Mouse (Mus musculus): ENCODE data around the gene Tspan32.

The Tspan32 gene

GRCm38 (mm10) chr7:143068316-143068881 is 63.6 kb downstream of the Tspan32 start:
- no peaks in the 10 kb centered on the region for H3K9me3 ChIP-seq (ENCODE audit: low read length)
- H3K4me3 ChIP-seq (replicated peaks; ENCODE audit: low read length), result peak overlapping the region; percentile 96
- peaks cover 73% of the 10 kb centered on the region for H3K4me1 ChIP-seq (replicated peaks; ENCODE audit: low read depth, low read length)
- no peaks in the 10 kb centered on the region for H3K27me3 ChIP-seq (ENCODE audit: insufficient read depth, low read length)
- H3K36me3 ChIP-seq (ENCODE audit: insufficient read depth, low read length), result peaks cover 73% of the 10 kb centered on the region
- TF ChIP-seq CTCF (conservative IDR thresholded peaks at IDR 0.05; ENCODE audit: low read length) (no peak), POU5F1 (IDR thresholded peaks at IDR 0.05; ENCODE audit: borderline replicate concordance, low read length) (no peak), NANOG (IDR thresholded peaks at IDR 0.05; ENCODE audit: borderline replicate concordance, low read length) (no peak)

GRCm38 (mm10) chr7:143068882-143069591 is 64.2 kb downstream of the Tspan32 start, which contains the start of gene Tssc4:
Gene Tssc4 (plus strand): TSS chr7:143069249.
- Histone ChIP-seq H3K4me1 (replicated peaks; ENCODE audit: low read depth, low read length) (peaks cover 66% of the 10 kb centered on the region), H3K27me3 (ENCODE audit: insufficient read depth, low read length) (no peaks in the 10 kb centered on the region)
- TF ChIP-seq CTCF (conservative IDR thresholded peaks at IDR 0.05; ENCODE audit: low read length) (no peak), POU5F1 (IDR thresholded peaks at IDR 0.05; ENCODE audit: borderline replicate concordance, low read length) (no peak), NANOG (IDR thresholded peaks at IDR 0.05; ENCODE audit: borderline replicate concordance, low read length) (no peak)

More at GRCm38 (mm10) chr7:143068882-143069591, 64.2 kb downstream of the Tspan32 start, which contains the start of gene Tssc4:
- Histone ChIP-seq H3K36me3 (ENCODE audit: insufficient read depth, low read length) (peaks cover 66% of the 10 kb centered on the region), H3K4me3 (replicated peaks; ENCODE audit: low read length) (peak within 1 kb of the TSS; percentile 96), H3K9me3 (ENCODE audit: low read length) (no peaks in the 10 kb centered on the region)
